Mouse (Mus musculus): ENCODE data around the gene Npas4. TPM values are rescaled to one million over a fixed set of nuclear protein-coding genes. Genes with fewer than 3 reads are reported as not detected.

The Npas4 gene
- polyA plus RNA-seq (2014; fragmentation: Illumina TruSeq; extraction: RNeasy Lipid Tissue Mini Kit (QIAGEN cat#74804)) = not detected

GRCm38 (mm10) chr19:4990256-4990625, at the start of gene Npas4:
Gene Npas4 (minus strand): TSS chr19:4990316.

GRCm38 (mm10) chr19:5038709-5039156, 48.6 kb upstream of the Npas4 start, which contains the start of the genes B4gat1 and AC124502.3:
Gene B4gat1 (plus strand): TSS chr19:5038826.
Gene AC124502.3 (plus strand): TSS chr19:5038891.

GRCm38 (mm10) chr19:5023621-5024479, 33.7 kb upstream of the Npas4 start, which contains the start of gene Slc29a2:
Gene Slc29a2 (plus strand): TSS chr19:5023860.

GRCm38 (mm10) chr19:4961928-4962601, 28.1 kb downstream of the Npas4 start, which contains the start of gene Mrpl11:
Gene Mrpl11 (plus strand): TSS chr19:4962147.

GRCm38 (mm10) chr19:4942551-4943252, 47.4 kb downstream of the Npas4 start, which contains the start of gene Peli3:
Gene Peli3 (minus strand): TSS chr19:4943127.

Other genes starting within 250 kb of the Npas4 start
- 19.5 TPM for gene Rbm4b, start 233.8 kb downstream of the Npas4 start, polyA plus RNA-seq (2014; fragmentation: Illumina TruSeq; extraction: RNeasy Lipid Tissue Mini Kit (QIAGEN cat#74804))
- 14.7 TPM for gene Rbm4, start 196.4 kb downstream of the Npas4 start, polyA plus RNA-seq (2014; fragmentation: Illumina TruSeq; extraction: RNeasy Lipid Tissue Mini Kit (QIAGEN cat#74804))
- 1.7 TPM for gene Gm21992, start 178.7 kb downstream of the Npas4 start, polyA plus RNA-seq (2014; fragmentation: Illumina TruSeq; extraction: RNeasy Lipid Tissue Mini Kit (QIAGEN cat#74804))
- 8.6 TPM for gene Rbm14, start 178.7 kb downstream of the Npas4 start, polyA plus RNA-seq (2014; fragmentation: Illumina TruSeq; extraction: RNeasy Lipid Tissue Mini Kit (QIAGEN cat#74804))
- gene Ccs, start 151.0 kb downstream of the Npas4 start, polyA plus RNA-seq (2014; fragmentation: Illumina TruSeq; extraction: RNeasy Lipid Tissue Mini Kit (QIAGEN cat#74804)) = not detected
- 0.46 TPM for gene Ccdc87, start 150.9 kb downstream of the Npas4 start, polyA plus RNA-seq (2014; fragmentation: Illumina TruSeq; extraction: RNeasy Lipid Tissue Mini Kit (QIAGEN cat#74804))
- gene Ctsf, start 135.2 kb downstream of the Npas4 start, polyA plus RNA-seq (2014; fragmentation: Illumina TruSeq; extraction: RNeasy Lipid Tissue Mini Kit (QIAGEN cat#74804)) = 35.5 TPM
- 0.20 TPM for gene Actn3, start 112.4 kb downstream of the Npas4 start, polyA plus RNA-seq (2014; fragmentation: Illumina TruSeq; extraction: RNeasy Lipid Tissue Mini Kit (QIAGEN cat#74804))
- 19.7 TPM for gene Zdhhc24, start 111.6 kb downstream of the Npas4 start, polyA plus RNA-seq (2014; fragmentation: Illumina TruSeq; extraction: RNeasy Lipid Tissue Mini Kit (QIAGEN cat#74804))
- gene Bbs1, start 83.7 kb downstream of the Npas4 start, polyA plus RNA-seq (2014; fragmentation: Illumina TruSeq; extraction: RNeasy Lipid Tissue Mini Kit (QIAGEN cat#74804)) = 5.8 TPM
- gene Dpp3, start 62.0 kb downstream of the Npas4 start, polyA plus RNA-seq (2014; fragmentation: Illumina TruSeq; extraction: RNeasy Lipid Tissue Mini Kit (QIAGEN cat#74804)) = 1.7 TPM
- 1.8 TPM for gene Peli3, start 47.2 kb downstream of the Npas4 start, polyA plus RNA-seq (2014; fragmentation: Illumina TruSeq; extraction: RNeasy Lipid Tissue Mini Kit (QIAGEN cat#74804))
- gene Mrpl11, start 28.2 kb downstream of the Npas4 start, polyA plus RNA-seq (2014; fragmentation: Illumina TruSeq; extraction: RNeasy Lipid Tissue Mini Kit (QIAGEN cat#74804)) = 15.6 TPM
- gene Slc29a2, start 33.5 kb upstream of the Npas4 start, polyA plus RNA-seq (2014; fragmentation: Illumina TruSeq; extraction: RNeasy Lipid Tissue Mini Kit (QIAGEN cat#74804)) = not detected
- gene B4gat1, start 48.5 kb upstream of the Npas4 start, polyA plus RNA-seq (2014; fragmentation: Illumina TruSeq; extraction: RNeasy Lipid Tissue Mini Kit (QIAGEN cat#74804)) = 31.6 TPM
- 0.34 TPM for gene AC124502.3, start 48.6 kb upstream of the Npas4 start, polyA plus RNA-seq (2014; fragmentation: Illumina TruSeq; extraction: RNeasy Lipid Tissue Mini Kit (QIAGEN cat#74804))
- gene Brms1, start 51.0 kb upstream of the Npas4 start, polyA plus RNA-seq (2014; fragmentation: Illumina TruSeq; extraction: RNeasy Lipid Tissue Mini Kit (QIAGEN cat#74804)) = not detected
- 0.17 TPM for gene Rin1, start 60.2 kb upstream of the Npas4 start, polyA plus RNA-seq (2014; fragmentation: Illumina TruSeq; extraction: RNeasy Lipid Tissue Mini Kit (QIAGEN cat#74804))
- 0.17 TPM for gene Cd248, start 77.8 kb upstream of the Npas4 start, polyA plus RNA-seq (2014; fragmentation: Illumina TruSeq; extraction: RNeasy Lipid Tissue Mini Kit (QIAGEN cat#74804))
- gene Tmem151a, start 95.2 kb upstream of the Npas4 start, polyA plus RNA-seq (2014; fragmentation: Illumina TruSeq; extraction: RNeasy Lipid Tissue Mini Kit (QIAGEN cat#74804)) = 0.37 TPM
- 18.2 TPM for gene Yif1a, start 98.2 kb upstream of the Npas4 start, polyA plus RNA-seq (2014; fragmentation: Illumina TruSeq; extraction: RNeasy Lipid Tissue Mini Kit (QIAGEN cat#74804))
- not detected for gene Cnih2, start 108.2 kb upstream of the Npas4 start, polyA plus RNA-seq (2014; fragmentation: Illumina TruSeq; extraction: RNeasy Lipid Tissue Mini Kit (QIAGEN cat#74804))
- 1.1 TPM for gene Rab1b, start 116.8 kb upstream of the Npas4 start, polyA plus RNA-seq (2014; fragmentation: Illumina TruSeq; extraction: RNeasy Lipid Tissue Mini Kit (QIAGEN cat#74804))
- gene Klc2, start 128.2 kb upstream of the Npas4 start, polyA plus RNA-seq (2014; fragmentation: Illumina TruSeq; extraction: RNeasy Lipid Tissue Mini Kit (QIAGEN cat#74804)) = 3.9 TPM

Measured in ovary, adult 10 weeks (tissue).